Mouse (Mus musculus) hindbrain, embryonic 15.5 days (tissue): ENCODE measurements around the gene Dcaf5. TPM values are rescaled to one million over a fixed set of nuclear protein-coding genes. Genes with fewer than 3 reads are reported as not detected.
A peak's percentile ranks its signal among the peaks of the same experiment; 100 is the strongest.
"Not testable (repeated sequence)": the region's sequence is repeated elsewhere in the genome, so short reads cannot be mapped to it uniquely, and the experiment has no call there.

Experiments
- ATAC-seq: fragments of 200-750 bp; cut with Nextera tagmentation; 2 replicates; pipeline ENCODE4 v1.8.0; 2017; ENCODE audit warnings: low read depth, moderate number of reproducible peaks, moderate TSS enrichment; ENCODE audit not compliant: low FRiP score
- H3K27ac ChIP-seq: fragments of 300-500 bp; sonication (generic); replicated peaks from 2 replicates; pipeline ENCODE4 v1.5.1; 2015; ENCODE audit warnings: mild to moderate bottlenecking, inconsistent platforms
- H3K27me3 ChIP-seq: fragments of 300-500 bp; sonication (generic); 2 replicates; pipeline ENCODE4 v1.6.1; 2015; ENCODE audit warnings: control low read depth, inconsistent platforms
- H3K36me3 ChIP-seq: fragments of 300-500 bp; sonication (generic); 2 replicates; pipeline ENCODE4 v1.6.1; 2015; ENCODE audit warnings: control low read depth, inconsistent platforms
- H3K4me1 ChIP-seq: fragments of 300-500 bp; sonication (generic); replicated peaks from 2 replicates; pipeline ENCODE4 v1.6.1; 2015; ENCODE audit warnings: control low read depth, inconsistent platforms
- H3K4me2 ChIP-seq: fragments of 300-500 bp; sonication (generic); 2 replicates; pipeline ENCODE4 v1.6.1; 2015; ENCODE audit warnings: moderate library complexity, mild to moderate bottlenecking, inconsistent platforms
- H3K4me3 ChIP-seq: fragments of 300-500 bp; sonication (generic); 2 replicates; pipeline ENCODE4 v1.5.1; 2015; ENCODE audit warnings: mild to moderate bottlenecking, inconsistent platforms
- H3K9ac ChIP-seq: fragments of 300-500 bp; sonication (generic); 2 replicates; pipeline ENCODE4 v1.6.1; 2015; ENCODE audit warnings: inconsistent platforms
- H3K9me3 ChIP-seq: fragments of 300-500 bp; sonication (generic); 2 replicates; pipeline ENCODE4 v1.6.1; 2016; ENCODE audit warnings: control low read depth, inconsistent platforms
- WGBS: fragments of 180-500 bp; shearing (Covaris S2); methylation state at CpG from one replicate; pipeline ENCODE4 v1.1.7; 2015; 5-methylcytosine and 5-hydroxymethylcytosine counted together
- polyA plus RNA-seq: library from polyadenylated mRNA; unstranded; fragments of >200 nt; fragmentation: Nextera tagmentation; extraction: Ambion mirVana; gene quantifications from 2 replicates; pipeline ENCODE4 v1.2.1, GENCODE M21; 2015

Gene Dcaf5
- 21.9 and 23.3 TPM in 2 replicates for polyA plus RNA-seq

GRCm38 (mm10) chr12:80436336-80436976, at the start of gene Dcaf5:
Gene Dcaf5, minus strand, starts transcription at chr12:80436601.
- Histone ChIP-seq H3K27ac (peak within 1 kb of the TSS; percentile 93), H3K9ac (peak within 1 kb of the TSS; percentile 95), H3K9me3 (no peaks in the 10 kb centered on the region), H3K27me3 (no peaks in the 10 kb centered on the region), H3K4me1 (peaks cover 30% of the 10 kb centered on the region), H3K4me2 (peak within 1 kb of the TSS; percentile 67), H3K36me3 (no peaks in the 10 kb centered on the region), H3K4me3 (peak within 1 kb of the TSS; percentile 99)
- WGBS = under 1% methylated on average over 51 of the region's 79 CpGs
- peak; percentile 87 for ATAC-seq

GRCm38 (mm10) chr12:80483397-80483796, 47.0 kb upstream of the Dcaf5 start:
- no peak for ATAC-seq
- Histone ChIP-seq H3K4me2 (no peak overlapping the region), H3K4me1 (no peaks in the 10 kb centered on the region), H3K9me3 (no peaks in the 10 kb centered on the region), H3K27me3 (no peaks in the 10 kb centered on the region), H3K36me3 (peaks cover 27% of the 10 kb centered on the region), H3K9ac (no peak overlapping the region), H3K4me3 (no peak overlapping the region), H3K27ac (no peak overlapping the region)
- 80% methylated on average over 3 of the region's 3 CpGs for WGBS

GRCm38 (mm10) chr12:80479986-80480385, 43.6 kb upstream of the Dcaf5 start:
- 91% methylated on average over 3 of the region's 3 CpGs for WGBS
- Histone ChIP-seq H3K9me3 (no peaks in the 10 kb centered on the region), H3K36me3 (peaks cover 24% of the 10 kb centered on the region), H3K4me3 (no peak overlapping the region), H3K27me3 (no peaks in the 10 kb centered on the region), H3K4me1 (no peaks in the 10 kb centered on the region), H3K27ac (no peak overlapping the region), H3K9ac (no peak overlapping the region), H3K4me2 (no peak overlapping the region)
- ATAC-seq = no peak

- no peak overlapping the region for H3K4me2 ChIP-seq
- no peaks in the 10 kb centered on the region for H3K27me3 ChIP-seq
- no peak overlapping the region for H3K4me3 ChIP-seq
- no peaks in the 10 kb centered on the region for H3K4me1 ChIP-seq
- no peak overlapping the region for H3K27ac ChIP-seq
- ATAC-seq = no peak
- H3K9ac ChIP-seq = no peak overlapping the region
- no peaks in the 10 kb centered on the region for H3K9me3 ChIP-seq
- peaks cover 2% of the 10 kb centered on the region; the same call in 1 of the 2 replicates for H3K36me3 ChIP-seq
- WGBS = 80% methylated on average over 3 of the region's 3 CpGs
Measured at GRCm38 (mm10) chr12:80473731-80474130, 37.3 kb upstream of the Dcaf5 start.

GRCm38 (mm10) chr12:80471926-80472325, 35.5 kb upstream of the Dcaf5 start:
- Histone ChIP-seq H3K27me3 (no peaks in the 10 kb centered on the region), H3K4me1 (no peaks in the 10 kb centered on the region), H3K9ac (no peak overlapping the region), H3K27ac (no peak overlapping the region), H3K36me3 (no peaks in the 10 kb centered on the region), H3K4me2 (no peak overlapping the region), H3K4me3 (no peak overlapping the region), H3K9me3 (no peaks in the 10 kb centered on the region)
- ATAC-seq = no peak
- WGBS = 87% methylated on average over 4 of the region's 4 CpGs

- WGBS = 98% methylated on average over 2 of the region's 2 CpGs
- Histone ChIP-seq H3K4me1 (no peaks in the 10 kb centered on the region), H3K9ac (no peak overlapping the region), H3K36me3 (no peaks in the 10 kb centered on the region), H3K27me3 (no peaks in the 10 kb centered on the region), H3K27ac (no peak overlapping the region), H3K9me3 (no peaks in the 10 kb centered on the region), H3K4me3 (no peak overlapping the region), H3K4me2 (no peak overlapping the region)
- no peak for ATAC-seq
Measured at GRCm38 (mm10) chr12:80470206-80470605, 33.8 kb upstream of the Dcaf5 start.

GRCm38 (mm10) chr12:80463666-80464269, 27.4 kb upstream of the Dcaf5 start:
- Histone ChIP-seq H3K27me3 (no peaks in the 10 kb centered on the region), H3K4me3 (peak overlapping the region; percentile 89), H3K27ac (peak overlapping the region; percentile 84), H3K9ac (peak overlapping the region; percentile 71), H3K4me1 (peaks cover 8% of the 10 kb centered on the region), H3K4me2 (peak overlapping the region; percentile 91), H3K36me3 (no peaks in the 10 kb centered on the region), H3K9me3 (no peaks in the 10 kb centered on the region)
- ATAC-seq = no peak
- WGBS = 5% methylated on average over 17 of the region's 17 CpGs

- Histone ChIP-seq H3K9ac (peak within 1 kb of the TSS; percentile 71), H3K27ac (peak within 1 kb of the TSS; percentile 84), H3K9me3 (no peaks in the 10 kb centered on the region), H3K4me2 (peak within 1 kb of the TSS; percentile 91), H3K36me3 (no peaks in the 10 kb centered on the region), H3K4me1 (peaks cover 8% of the 10 kb centered on the region), H3K4me3 (peak within 1 kb of the TSS; percentile 89), H3K27me3 (no peaks in the 10 kb centered on the region)
- ATAC-seq = peak; percentile 97
- under 1% methylated on average over 43 of the region's 45 CpGs for WGBS
Measured at GRCm38 (mm10) chr12:80462942-80463651, 26.7 kb upstream of the Dcaf5 start, which contains the start of gene Exd2. Gene Exd2, plus strand, starts transcription at chr12:80463095.

- H3K27ac ChIP-seq = peak overlapping the region; percentile 84
- not testable (repeated sequence) for ATAC-seq, H3K36me3 ChIP-seq, H3K4me1 ChIP-seq, H3K9me3 ChIP-seq, H3K27me3 ChIP-seq
- WGBS = 8% methylated on average over 10 of the region's 10 CpGs
- peak overlapping the region; percentile 91 for H3K4me2 ChIP-seq
- peak overlapping the region; percentile 89 for H3K4me3 ChIP-seq
- H3K9ac ChIP-seq = peak overlapping the region; percentile 71; the same call in 1 of the 2 replicates
Measured at GRCm38 (mm10) chr12:80462292-80462896, 26.0 kb upstream of the Dcaf5 start.

- 64% methylated on average over 5 of the region's 5 CpGs for WGBS
- H3K36me3 ChIP-seq = no peaks in the 10 kb centered on the region
- ATAC-seq = no peak
Measured at GRCm38 (mm10) chr12:80458033-80458432, 21.6 kb upstream of the Dcaf5 start.

GRCm38 (mm10) chr12:80453506-80453905, 17.1 kb upstream of the Dcaf5 start:
- Histone ChIP-seq H3K4me2 (no peak overlapping the region), H3K9me3 (no peaks in the 10 kb centered on the region), H3K27ac (no peak overlapping the region), H3K36me3 (no peaks in the 10 kb centered on the region), H3K9ac (no peak overlapping the region), H3K27me3 (no peaks in the 10 kb centered on the region), H3K4me3 (no peak overlapping the region), H3K4me1 (no peaks in the 10 kb centered on the region)
- no peak for ATAC-seq
- WGBS = 90% methylated on average over 1 of the region's 1 CpGs

More at GRCm38 (mm10) chr12:80458033-80458432, 21.6 kb upstream of the Dcaf5 start:
- Histone ChIP-seq H3K27ac (no peak overlapping the region), H3K4me1 (no peaks in the 10 kb centered on the region), H3K9ac (no peak overlapping the region), H3K27me3 (no peaks in the 10 kb centered on the region), H3K4me2 (no peak overlapping the region), H3K4me3 (no peak overlapping the region), H3K9me3 (no peaks in the 10 kb centered on the region)
